Mouse (Mus musculus): ENCODE measurements around the gene Colca2. TPM values are rescaled to one million over a fixed set of nuclear protein-coding genes. Genes with fewer than 3 reads are reported as not detected.

The Colca2 gene
- polyA plus RNA-seq, 1 experiment from 2014 or later = 4.3 TPM

DNA sequence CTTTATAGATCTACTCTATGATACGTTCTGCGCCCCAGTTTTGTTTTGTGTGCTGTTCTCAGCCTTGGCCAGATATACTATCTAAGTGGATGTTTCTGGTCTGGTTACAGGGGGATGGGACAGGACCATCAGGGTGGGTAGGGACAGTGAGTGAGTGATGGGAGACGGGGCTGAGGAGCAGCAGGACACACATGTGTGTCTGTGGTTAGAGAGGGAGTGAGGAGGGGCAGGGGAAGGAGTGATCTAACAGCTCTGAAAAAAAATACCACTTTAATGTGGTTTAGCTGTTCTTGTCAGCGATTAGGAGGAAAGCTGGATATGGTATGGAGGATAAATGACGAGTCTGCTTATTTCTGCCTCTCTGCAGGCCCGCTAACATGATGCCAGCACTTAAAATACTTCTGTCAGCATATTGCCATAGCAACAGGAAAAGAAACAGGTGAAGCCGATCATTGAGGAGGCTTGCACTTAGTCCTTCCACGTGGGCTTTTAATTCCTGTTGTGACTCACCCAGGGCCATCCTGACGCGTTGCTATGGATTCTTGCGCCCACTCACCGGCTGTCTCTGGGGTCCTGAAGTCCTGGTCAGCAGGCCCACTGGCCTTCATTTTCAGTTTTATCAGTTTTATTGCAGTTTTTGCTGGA, 39.5 kb downstream of the Colca2 start:
- DNase-seq (ENCODE audit: low spot score) = peak; percentile 68
- Histone ChIP-seq H3K4me3 (ENCODE audit: low read depth, low read length) (no peak overlapping the region), H3K36me3 (ENCODE audit: control insufficient read depth, insufficient read depth, low read length) (no peaks in the 10 kb centered on the region), H3K27ac (replicated peaks; ENCODE audit: low read depth, low read length) (no peak overlapping the region), H3K4me2 (ENCODE audit: low read depth, low read length) (no peak overlapping the region), H3K4me1 (ENCODE audit: control insufficient read depth, insufficient read depth, low read length) (no peaks in the 10 kb centered on the region), H3K27me3 (replicated peaks; ENCODE audit: control insufficient read depth, insufficient read depth, low read length) (no peaks in the 10 kb centered on the region), H3K9ac (ENCODE audit: low read depth, low read length) (no peak overlapping the region), H3K9me3 (ENCODE audit: control insufficient read depth, low read length) (no peaks in the 10 kb centered on the region)
- ATAC-seq (ENCODE audit: low read depth) = peak; percentile 65; the same call in 1 of the 2 replicates
- WGBS = 51% methylated on average over 12 of the region's 12 CpGs

DNA sequence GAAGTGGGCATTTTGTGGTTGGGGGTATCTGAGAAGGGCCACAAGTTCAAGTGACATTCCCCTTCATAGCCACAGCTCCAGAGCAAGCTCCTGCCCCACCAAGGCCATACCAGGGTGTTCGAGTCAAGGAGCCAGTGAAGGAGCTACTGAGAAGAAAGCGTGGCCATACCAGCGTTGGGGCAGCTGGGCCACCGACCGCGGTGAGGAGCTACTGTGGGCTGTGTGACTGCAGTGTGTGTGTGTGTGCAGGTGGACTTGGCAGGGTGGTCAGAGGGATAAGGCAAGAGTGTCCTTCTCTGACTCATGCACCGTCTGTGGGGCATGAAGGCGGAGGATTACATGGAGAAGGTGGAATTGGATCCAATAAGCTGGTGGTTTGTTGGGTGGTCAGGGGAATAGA, 46.2 kb downstream of the Colca2 start:
- Histone ChIP-seq H3K4me1 (ENCODE audit: control insufficient read depth, insufficient read depth, low read length) (no peaks in the 10 kb centered on the region), H3K36me3 (ENCODE audit: control insufficient read depth, insufficient read depth, low read length) (no peaks in the 10 kb centered on the region), H3K27me3 (replicated peaks; ENCODE audit: control insufficient read depth, insufficient read depth, low read length) (no peaks in the 10 kb centered on the region), H3K4me3 (ENCODE audit: low read depth, low read length) (no peak overlapping the region), H3K27ac (replicated peaks; ENCODE audit: low read depth, low read length) (no peak overlapping the region), H3K9me3 (ENCODE audit: control insufficient read depth, low read length) (no peaks in the 10 kb centered on the region), H3K9ac (ENCODE audit: low read depth, low read length) (no peak overlapping the region), H3K4me2 (ENCODE audit: low read depth, low read length) (no peak overlapping the region)
- 97% methylated on average over 8 of the region's 8 CpGs for WGBS
- ATAC-seq (ENCODE audit: low read depth) = no peak
- DNase-seq (ENCODE audit: low spot score) = no peak

DNA sequence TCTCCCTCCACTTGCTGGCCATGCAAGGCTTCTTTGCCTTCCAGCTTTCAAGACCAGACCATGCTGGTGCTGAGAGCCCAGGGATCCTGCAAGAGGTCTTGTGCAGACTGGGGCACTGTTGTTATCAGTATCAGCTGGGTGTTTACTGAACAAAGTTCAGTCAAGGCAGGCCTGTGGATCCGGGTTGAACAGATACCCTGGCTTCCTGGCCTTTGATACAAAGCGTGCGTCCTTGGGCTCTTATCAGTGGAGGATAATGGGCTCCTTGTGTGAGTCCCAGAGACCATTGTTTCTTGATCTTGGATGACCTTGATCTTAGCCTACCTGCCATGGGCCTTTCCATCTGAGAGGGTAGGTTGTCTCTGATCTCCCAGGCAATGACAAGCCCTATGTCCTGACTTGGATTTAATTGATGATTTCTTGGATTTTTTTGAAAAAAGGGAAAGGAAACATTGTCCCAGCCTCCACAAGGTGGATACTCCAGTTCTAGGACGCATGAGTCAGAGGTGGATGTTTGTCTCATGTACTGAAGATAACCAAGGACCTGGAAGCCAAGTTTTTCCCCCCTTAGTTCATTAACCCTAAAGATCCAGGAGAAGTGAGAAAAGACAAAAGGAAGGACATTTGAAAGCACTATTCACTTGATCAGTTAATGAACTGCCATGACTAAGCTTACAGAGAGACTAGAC, 47.5 kb downstream of the Colca2 start:
- no peaks in the 10 kb centered on the region for H3K36me3 ChIP-seq (ENCODE audit: control insufficient read depth, insufficient read depth, low read length)
- no peaks in the 10 kb centered on the region for H3K9me3 ChIP-seq (ENCODE audit: control insufficient read depth, low read length)
- no peaks in the 10 kb centered on the region for H3K27me3 ChIP-seq (replicated peaks; ENCODE audit: control insufficient read depth, insufficient read depth, low read length)
- no peak overlapping the region for H3K4me2 ChIP-seq (ENCODE audit: low read depth, low read length)
- H3K27ac ChIP-seq (replicated peaks; ENCODE audit: low read depth, low read length) = no peak overlapping the region
- WGBS = 74% methylated on average over 4 of the region's 4 CpGs
- H3K9ac ChIP-seq (ENCODE audit: low read depth, low read length) = no peak overlapping the region
- H3K4me3 ChIP-seq (ENCODE audit: low read depth, low read length) = no peak overlapping the region
- DNase-seq (ENCODE audit: low spot score) (no peak), ATAC-seq (ENCODE audit: low read depth) (no peak)
- no peaks in the 10 kb centered on the region for H3K4me1 ChIP-seq (ENCODE audit: control insufficient read depth, insufficient read depth, low read length)

DNA sequence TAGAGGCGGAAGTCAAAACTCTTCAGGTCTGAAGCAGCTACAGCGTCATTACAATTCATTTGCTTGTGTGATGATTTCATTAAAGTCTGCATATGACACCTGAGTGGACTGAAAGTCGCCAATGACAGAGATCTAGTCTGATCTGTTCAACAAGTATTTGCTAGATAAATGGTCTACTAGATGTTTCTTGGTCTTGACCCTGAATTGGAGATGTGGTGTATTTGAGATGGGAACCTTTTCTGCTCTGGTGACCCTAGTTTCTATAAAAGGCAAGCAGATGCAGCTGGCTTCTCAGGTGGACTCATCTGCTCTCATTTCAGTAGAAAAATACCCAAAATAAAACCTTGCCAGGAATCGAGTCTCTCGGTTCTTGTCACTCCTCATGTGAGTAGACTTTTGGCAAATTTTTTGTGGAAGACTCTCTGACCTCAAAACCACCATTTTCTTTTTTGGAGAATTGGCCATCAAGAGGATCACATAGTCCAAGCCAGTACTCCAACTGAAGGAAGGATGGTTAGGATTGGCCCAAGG, 52.7 kb downstream of the Colca2 start:
- no peaks in the 10 kb centered on the region for H3K36me3 ChIP-seq (ENCODE audit: control insufficient read depth, insufficient read depth, low read length)

More for the DNA sequence above, 52.7 kb downstream of the Colca2 start:
- 84% methylated on average over 5 of the region's 5 CpGs for WGBS
- no peaks in the 10 kb centered on the region for H3K4me1 ChIP-seq (ENCODE audit: control insufficient read depth, insufficient read depth, low read length)
- H3K27ac ChIP-seq (replicated peaks; ENCODE audit: low read depth, low read length) = no peak overlapping the region
- no peak overlapping the region for H3K4me3 ChIP-seq (ENCODE audit: low read depth, low read length)
- no peaks in the 10 kb centered on the region for H3K9me3 ChIP-seq (ENCODE audit: control insufficient read depth, low read length)
- ATAC-seq (ENCODE audit: low read depth) = no peak
- no peaks in the 10 kb centered on the region for H3K27me3 ChIP-seq (replicated peaks; ENCODE audit: control insufficient read depth, insufficient read depth, low read length)
- H3K9ac ChIP-seq (ENCODE audit: low read depth, low read length) = no peak overlapping the region
- no peak for DNase-seq (ENCODE audit: low spot score)
- H3K4me2 ChIP-seq (ENCODE audit: low read depth, low read length) = no peak overlapping the region

Other genes with a start within 250 kb of the Colca2 start
- gene Btg4, start 217.7 kb downstream of the Colca2 start, polyA plus RNA-seq (2014; fragmentation: Nextera tagmentation; extraction: Ambion mirVana) = 0.31 and 0.39 TPM in 2 replicates
- 5.0 and 6.0 TPM in 2 replicates for gene Layn, start 201.5 kb downstream of the Colca2 start, polyA plus RNA-seq (2014; fragmentation: Nextera tagmentation; extraction: Ambion mirVana)
- 0.93 and 5.0 TPM in 2 replicates for gene 4833427G06Rik, start 176.5 kb downstream of the Colca2 start, polyA plus RNA-seq (2014; fragmentation: Nextera tagmentation; extraction: Ambion mirVana)
- 0.07 and 0.08 TPM in 2 replicates for gene Gm32742, start 113.1 kb downstream of the Colca2 start, polyA plus RNA-seq (2014; fragmentation: Nextera tagmentation; extraction: Ambion mirVana)
- 0.10 TPM in 1 of 2 replicates, not detected in the other for gene Pou2af1, start 64.9 kb downstream of the Colca2 start, polyA plus RNA-seq (2014; fragmentation: Nextera tagmentation; extraction: Ambion mirVana)
- gene 1810046K07Rik, start 50.3 kb upstream of the Colca2 start, polyA plus RNA-seq (2014; fragmentation: Nextera tagmentation; extraction: Ambion mirVana) = not detected in 2 replicates

All from embryonic facial prominence, embryonic 14.5 days (tissue).